Mouse (Mus musculus) heart, embryonic 10.5 days (tissue): ENCODE measurements around the gene Rab12. TPM values are rescaled to one million over a fixed set of nuclear protein-coding genes. Genes with fewer than 3 reads are reported as not detected.

Source experiments
- DNase-seq: peaks from one replicate; pipeline ENCODE4 v3.0.0-alpha.2; 2017; ENCODE audit warnings: low spot score
- H3K27ac ChIP-seq: fragments of 300-500 bp; sonication (generic); 2 replicates; pipeline ENCODE4 v1.5.1; 2016; ENCODE audit warnings: mild to moderate bottlenecking
- H3K27me3 ChIP-seq: fragments of 300-500 bp; sonication (generic); 2 replicates; pipeline ENCODE4 v1.6.1; 2016; ENCODE audit warnings: mild to moderate bottlenecking; ENCODE audit not compliant: poor library complexity, insufficient read depth, severe bottlenecking
- H3K36me3 ChIP-seq: fragments of 300-500 bp; sonication (generic); 2 replicates; pipeline ENCODE4 v1.6.1; 2016; ENCODE audit warnings: mild to moderate bottlenecking, moderate library complexity
- H3K4me1 ChIP-seq: fragments of 300-500 bp; sonication (generic); 2 replicates; pipeline ENCODE4 v1.6.1; 2016; ENCODE audit warnings: mild to moderate bottlenecking
- H3K4me3 ChIP-seq: fragments of 300-500 bp; sonication (generic); 2 replicates; pipeline ENCODE4 v1.5.1; 2016; ENCODE audit warnings: mild to moderate bottlenecking, moderate library complexity
- H3K9me3 ChIP-seq: fragments of 300-500 bp; sonication (generic); 2 replicates; pipeline ENCODE4 v1.6.1; 2016; ENCODE audit warnings: mild to moderate bottlenecking, moderate library complexity
- WGBS: fragments of 180-500 bp; shearing (Covaris S2); methylation state at CpG from one replicate; pipeline ENCODE4 v1.1.7; 2016; 5-methylcytosine and 5-hydroxymethylcytosine counted together
- polyA plus RNA-seq: library from polyadenylated mRNA; unstranded; fragments of >200 nt; fragmentation: Nextera tagmentation; extraction: Ambion mirVana; gene quantifications from 2 replicates; pipeline ENCODE4 v1.2.1, GENCODE M21; 2016

Gene Rab12
- polyA plus RNA-seq, 1 experiment from 2014 or later: 46.3 TPM

- peak; percentile 84 for DNase-seq
- H3K4me1 ChIP-seq: peaks cover 15% of the 10 kb centered on the region
- H3K36me3 ChIP-seq: no peaks in the 10 kb centered on the region
- peaks cover 20% of the 10 kb centered on the region for H3K27me3 ChIP-seq
- no peak overlapping the region for H3K4me3 ChIP-seq
- H3K9me3 ChIP-seq: no peaks in the 10 kb centered on the region
- H3K27ac ChIP-seq: no peak overlapping the region
- 12% methylated on average over 11 of the region's 11 CpGs for WGBS
Measured at GRCm38 (mm10) chr17:66485742-66486141, 33.8 kb downstream of the Rab12 start.

- Histone ChIP-seq H3K36me3 (no peaks in the 10 kb centered on the region), H3K4me1 (peaks cover 23% of the 10 kb centered on the region), H3K9me3 (no peaks in the 10 kb centered on the region), H3K4me3 (no peak overlapping the region), H3K27ac (no peak overlapping the region), H3K27me3 (peaks cover 21% of the 10 kb centered on the region)
- DNase-seq: no peak
- 45% methylated on average over 2 of the region's 2 CpGs for WGBS
Measured at GRCm38 (mm10) chr17:66484965-66485364, 34.6 kb downstream of the Rab12 start.

- DNase-seq: no peak
- H3K4me3 ChIP-seq: no peak overlapping the region
- no peak overlapping the region for H3K27ac ChIP-seq
- H3K9me3 ChIP-seq: no peaks in the 10 kb centered on the region
- peaks cover 34% of the 10 kb centered on the region for H3K4me1 ChIP-seq
- no peaks in the 10 kb centered on the region for H3K36me3 ChIP-seq
- peaks cover 21% of the 10 kb centered on the region for H3K27me3 ChIP-seq
- 59% methylated on average over 9 of the region's 9 CpGs for WGBS
Measured at GRCm38 (mm10) chr17:66483651-66484454, 35.7 kb downstream of the Rab12 start.

GRCm38 (mm10) chr17:66481295-66481694 lies 38.2 kb downstream of the Rab12 start:
- Histone ChIP-seq H3K27me3 (peaks cover 21% of the 10 kb centered on the region), H3K27ac (no peak overlapping the region), H3K36me3 (no peaks in the 10 kb centered on the region), H3K4me3 (no peak overlapping the region), H3K9me3 (no peaks in the 10 kb centered on the region), H3K4me1 (peaks cover 24% of the 10 kb centered on the region)
- 65% methylated on average over 5 of the region's 5 CpGs for WGBS
- DNase-seq: no peak

- H3K4me1 ChIP-seq: peaks cover 21% of the 10 kb centered on the region
- H3K27ac ChIP-seq: peak overlapping the region; percentile 36; the same call in 1 of the 2 replicates
- peaks cover 21% of the 10 kb centered on the region for H3K27me3 ChIP-seq
- no peaks in the 10 kb centered on the region for H3K36me3 ChIP-seq
- DNase-seq: no peak
- H3K4me3 ChIP-seq: peak overlapping the region; percentile 54
- H3K9me3 ChIP-seq: no peaks in the 10 kb centered on the region
- 24% methylated on average over 17 of the region's 17 CpGs for WGBS
Measured at GRCm38 (mm10) chr17:66480491-66481278, 38.8 kb downstream of the Rab12 start.

- H3K27ac ChIP-seq: peak overlapping the region; percentile 36
- peak; percentile 80 for DNase-seq
- H3K9me3 ChIP-seq: no peaks in the 10 kb centered on the region
- H3K27me3 ChIP-seq: peaks cover 21% of the 10 kb centered on the region
- H3K4me3 ChIP-seq: peak overlapping the region; percentile 54
- WGBS: 2% methylated on average over 21 of the region's 21 CpGs
- no peaks in the 10 kb centered on the region for H3K36me3 ChIP-seq
- peaks cover 20% of the 10 kb centered on the region for H3K4me1 ChIP-seq
Measured at GRCm38 (mm10) chr17:66479813-66480490, 39.6 kb downstream of the Rab12 start.

GRCm38 (mm10) chr17:66479311-66479710 lies 40.2 kb downstream of the Rab12 start:
- Histone ChIP-seq H3K4me3 (peak overlapping the region; percentile 54), H3K4me1 (peaks cover 20% of the 10 kb centered on the region), H3K27ac (peak overlapping the region; percentile 36), H3K9me3 (peaks cover 3% of the 10 kb centered on the region; the same call in 1 of the 2 replicates), H3K36me3 (no peaks in the 10 kb centered on the region), H3K27me3 (peaks cover 16% of the 10 kb centered on the region)
- DNase-seq: peak; percentile 83
- 4% methylated on average over 13 of the region's 13 CpGs for WGBS

- 92% methylated on average over 1 of the region's 1 CpGs for WGBS
- Histone ChIP-seq H3K4me3 (no peak overlapping the region), H3K27ac (no peak overlapping the region), H3K4me1 (0 out of 2 replicates have a peak, but pooled peaks cover 4% of the 10 kb centered on the region), H3K27me3 (no peaks in the 10 kb centered on the region), H3K36me3 (no peaks in the 10 kb centered on the region), H3K9me3 (peaks cover 4% of the 10 kb centered on the region; the same call in 1 of the 2 replicates)
- DNase-seq: no peak
Measured at GRCm38 (mm10) chr17:66473205-66473604, 46.3 kb downstream of the Rab12 start.

- WGBS: 59% methylated on average over 5 of the region's 5 CpGs
- no peaks in the 10 kb centered on the region for H3K27me3 ChIP-seq
- peaks cover 4% of the 10 kb centered on the region; the same call in 1 of the 2 replicates for H3K9me3 ChIP-seq
Measured at GRCm38 (mm10) chr17:66471775-66472174, 47.8 kb downstream of the Rab12 start.

GRCm38 (mm10) chr17:66471252-66471651 lies 48.3 kb downstream of the Rab12 start:
- no peak for DNase-seq
- no peaks in the 10 kb centered on the region for H3K36me3 ChIP-seq
- no peaks in the 10 kb centered on the region for H3K27me3 ChIP-seq
- H3K4me1 ChIP-seq: 0 out of 2 replicates have a peak, but pooled peaks cover 4% of the 10 kb centered on the region
- H3K4me3 ChIP-seq: no peak overlapping the region
- WGBS: 71% methylated on average over 4 of the region's 4 CpGs
- H3K27ac ChIP-seq: no peak overlapping the region
- peaks cover 4% of the 10 kb centered on the region; the same call in 1 of the 2 replicates for H3K9me3 ChIP-seq

More at GRCm38 (mm10) chr17:66471775-66472174, 47.8 kb downstream of the Rab12 start:
- no peak for DNase-seq
- no peaks in the 10 kb centered on the region for H3K36me3 ChIP-seq
- 0 out of 2 replicates have a peak overlapping the region, but pooled peaks have one; percentile 29 for H3K27ac ChIP-seq
- H3K4me1 ChIP-seq: 0 out of 2 replicates have a peak, but pooled peaks cover 4% of the 10 kb centered on the region
- no peak overlapping the region for H3K4me3 ChIP-seq

GRCm38 (mm10) chr17:66470020-66470419 lies 49.5 kb downstream of the Rab12 start:
- DNase-seq: no peak
- Histone ChIP-seq H3K36me3 (no peaks in the 10 kb centered on the region), H3K4me1 (0 out of 2 replicates have a peak, but pooled peaks cover 4% of the 10 kb centered on the region), H3K9me3 (peaks cover 4% of the 10 kb centered on the region; the same call in 1 of the 2 replicates), H3K4me3 (no peak overlapping the region), H3K27ac (no peak overlapping the region), H3K27me3 (no peaks in the 10 kb centered on the region)
- WGBS: 36% methylated on average over 8 of the region's 8 CpGs

GRCm38 (mm10) chr17:66457278-66457677 lies 62.3 kb downstream of the Rab12 start:
- 66% methylated on average over 1 of the region's 1 CpGs for WGBS
- Histone ChIP-seq H3K9me3 (no peaks in the 10 kb centered on the region), H3K4me1 (no peaks in the 10 kb centered on the region), H3K27me3 (0 out of 2 replicates have a peak, but pooled peaks cover 6% of the 10 kb centered on the region), H3K4me3 (no peak overlapping the region), H3K27ac (no peak overlapping the region), H3K36me3 (no peaks in the 10 kb centered on the region)
- no peak for DNase-seq
